Mouse (Mus musculus) forebrain, embryonic 16.5 days (tissue): Measurements from ENCODE around the gene Tas2r102. TPM values are rescaled to one million over a fixed set of nuclear protein-coding genes. Genes with fewer than 3 reads are reported as not detected.

ENCODE experiments used
- ATAC-seq: fragments of 200-750 bp; cut with Nextera tagmentation; 2 replicates; pipeline ENCODE4 v1.8.0; 2017; ENCODE audit warnings: mild to moderate bottlenecking, moderate library complexity
- H3K27ac ChIP-seq: fragments of 300-500 bp; sonication (generic); 2 replicates; pipeline ENCODE4 v1.5.1; 2014; ENCODE audit warnings: low read length, control low read depth
- H3K27me3 ChIP-seq: fragments of 300-500 bp; sonication (generic); replicated peaks from 2 replicates; pipeline ENCODE4 v1.6.1; 2014; ENCODE audit warnings: low read length; ENCODE audit not compliant: control insufficient read depth, insufficient read depth
- H3K36me3 ChIP-seq: fragments of 300-500 bp; sonication (generic); 2 replicates; pipeline ENCODE4 v1.6.1; 2014; ENCODE audit not compliant: control insufficient read depth, insufficient read depth
- H3K4me1 ChIP-seq: fragments of 300-500 bp; sonication (generic); replicated peaks from 2 replicates; pipeline ENCODE4 v1.6.1; 2014; ENCODE audit warnings: low read length; ENCODE audit not compliant: control insufficient read depth, insufficient read depth
- H3K4me2 ChIP-seq: fragments of 300-500 bp; sonication (generic); 2 replicates; pipeline ENCODE4 v1.6.1; 2014; ENCODE audit warnings: mild to moderate bottlenecking, low read length, control low read depth
- H3K4me3 ChIP-seq: fragments of 300-500 bp; sonication (generic); replicated peaks from 2 replicates; pipeline ENCODE4 v1.5.1; 2014; ENCODE audit warnings: mild to moderate bottlenecking, low read length, control low read depth
- H3K9ac ChIP-seq: fragments of 300-500 bp; sonication (generic); replicated peaks from 2 replicates; pipeline ENCODE4 v1.6.1; 2014; ENCODE audit warnings: low read depth, low read length, control low read depth
- H3K9me3 ChIP-seq: fragments of 300-500 bp; sonication (generic); 2 replicates; pipeline ENCODE4 v1.6.1; 2016; ENCODE audit warnings: low read length; ENCODE audit not compliant: control insufficient read depth
- WGBS: fragments of 180-500 bp; shearing (Covaris S2); extraction: QIAGEN DNeasy Blood & Tissue Kit; methylation state at CpG from one replicate; pipeline ENCODE4 v1.1.7; 2014; 5-methylcytosine and 5-hydroxymethylcytosine counted together
- polyA plus RNA-seq: library from polyadenylated mRNA; unstranded; fragments of >200 nt; fragmentation: Nextera tagmentation; extraction: Ambion mirVana; gene quantifications from 2 replicates; pipeline ENCODE4 v1.2.1, GENCODE M21; 2015

Gene Tas2r102
- polyA plus RNA-seq = not detected in 2 replicates

DNA sequence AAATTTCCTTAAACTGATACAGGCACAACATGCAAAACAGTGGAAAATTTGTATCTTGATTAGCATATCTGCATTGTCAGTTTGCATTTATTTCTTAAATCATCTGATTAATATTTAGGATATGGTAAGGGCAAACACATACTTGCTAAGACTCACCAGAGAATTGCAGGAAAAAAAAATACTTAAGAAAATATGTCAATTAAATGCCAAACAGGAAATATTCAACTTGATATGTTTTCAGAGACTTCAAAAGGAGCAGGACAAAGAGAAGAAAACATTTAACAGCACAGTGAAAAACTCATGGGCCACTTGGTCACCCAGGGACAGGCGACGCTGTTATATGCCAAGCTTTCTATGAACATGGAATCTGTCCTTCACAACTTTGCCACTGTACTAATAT lies at the start of gene Tas2r102:
Gene Tas2r102 (plus strand): TSS at position 301 of the 400 bp plus-strand sequence.
- no peak for ATAC-seq
- no peak within 1 kb of the TSS for H3K4me2 ChIP-seq
- 97% methylated on average over 2 of the region's 2 CpGs for WGBS
- H3K9me3 ChIP-seq = no peaks in the 10 kb centered on the region
- H3K4me1 ChIP-seq = no peaks in the 10 kb centered on the region
- no peak within 1 kb of the TSS for H3K27ac ChIP-seq
- no peaks in the 10 kb centered on the region for H3K36me3 ChIP-seq
- H3K27me3 ChIP-seq = no peaks in the 10 kb centered on the region
- H3K9ac ChIP-seq = no peak within 1 kb of the TSS
- H3K4me3 ChIP-seq = no peak within 1 kb of the TSS

- 78% methylated on average over 2 of the region's 2 CpGs for WGBS
- Histone ChIP-seq H3K4me1 (no peaks in the 10 kb centered on the region), H3K9ac (no peak within 1 kb of the TSS)
Measured at GRCm38 (mm10) chr6:132737935-132738334, 24.0 kb upstream of the Tas2r102 start, which contains the start of gene Tas2r115. Gene Tas2r115 (minus strand): TSS chr6:132738035.

DNA sequence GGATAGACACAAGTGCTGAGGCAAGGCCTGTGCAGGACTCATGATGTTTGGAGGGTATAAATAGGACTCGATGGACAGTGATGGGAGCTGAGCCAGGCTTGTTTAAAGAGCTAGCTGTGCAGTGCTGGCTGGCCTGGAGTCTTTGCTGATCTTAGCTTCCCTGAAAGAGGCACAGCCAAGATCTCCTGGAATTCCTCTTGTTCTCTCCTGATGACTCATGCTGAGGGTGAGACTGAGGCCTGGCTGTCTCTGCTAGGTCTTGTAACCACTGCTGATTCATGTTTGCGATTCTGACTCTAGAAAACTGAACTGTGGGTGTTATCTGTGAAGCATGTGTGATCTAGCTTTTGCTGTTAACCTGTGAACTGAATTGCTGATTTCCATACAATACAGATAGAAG lies 11.7 kb upstream of the Tas2r102 start:
- Histone ChIP-seq H3K9me3 (no peaks in the 10 kb centered on the region), H3K36me3 (no peaks in the 10 kb centered on the region), H3K27me3 (no peaks in the 10 kb centered on the region), H3K4me3 (no peak overlapping the region), H3K4me1 (no peaks in the 10 kb centered on the region), H3K27ac (no peak overlapping the region), H3K9ac (no peak overlapping the region), H3K4me2 (no peak overlapping the region)
- ATAC-seq = no peak
- 88% methylated on average over 2 of the region's 2 CpGs for WGBS

More at GRCm38 (mm10) chr6:132737935-132738334, 24.0 kb upstream of the Tas2r102 start, which contains the start of gene Tas2r115:
- Histone ChIP-seq H3K4me2 (no peak within 1 kb of the TSS), H3K27me3 (no peaks in the 10 kb centered on the region), H3K36me3 (no peaks in the 10 kb centered on the region), H3K4me3 (no peak within 1 kb of the TSS), H3K27ac (no peak within 1 kb of the TSS), H3K9me3 (no peaks in the 10 kb centered on the region)
- no peak for ATAC-seq

- H3K9ac ChIP-seq = no peak within 1 kb of the TSS
- ATAC-seq = no peak
- no peaks in the 10 kb centered on the region for H3K36me3 ChIP-seq
- no peaks in the 10 kb centered on the region for H3K4me1 ChIP-seq
- WGBS = 76% methylated on average over 1 of the region's 1 CpGs
- no peak within 1 kb of the TSS for H3K4me3 ChIP-seq
- no peaks in the 10 kb centered on the region for H3K9me3 ChIP-seq
- H3K27ac ChIP-seq = no peak within 1 kb of the TSS
- H3K27me3 ChIP-seq = no peaks in the 10 kb centered on the region
- no peak within 1 kb of the TSS for H3K4me2 ChIP-seq
Measured at GRCm38 (mm10) chr6:132754430-132754829, 7.5 kb upstream of the Tas2r102 start, which contains the start of gene Tas2r124. Gene Tas2r124 (plus strand): TSS chr6:132754730.

- H3K36me3 ChIP-seq = no peaks in the 10 kb centered on the region
- no peak for ATAC-seq
- H3K4me3 ChIP-seq = no peak within 1 kb of the TSS
- no peaks in the 10 kb centered on the region for H3K27me3 ChIP-seq
- H3K4me1 ChIP-seq = no peaks in the 10 kb centered on the region
- H3K9me3 ChIP-seq = no peaks in the 10 kb centered on the region
- no peak within 1 kb of the TSS for H3K4me2 ChIP-seq
- H3K9ac ChIP-seq = no peak within 1 kb of the TSS
- H3K27ac ChIP-seq = no peak within 1 kb of the TSS
Measured at GRCm38 (mm10) chr6:132778062-132778461, 16.1 kb downstream of the Tas2r102 start, which contains the start of gene Tas2r136. Gene Tas2r136 (minus strand): TSS chr6:132778162.

GRCm38 (mm10) chr6:132795393-132795792 lies 33.5 kb downstream of the Tas2r102 start:
- 63% methylated on average over 1 of the region's 1 CpGs for WGBS
- H3K9ac ChIP-seq = no peak overlapping the region
- peaks cover 2% of the 10 kb centered on the region; the same call in 1 of the 2 replicates for H3K9me3 ChIP-seq
- H3K4me2 ChIP-seq = no peak overlapping the region
- H3K4me1 ChIP-seq = no peaks in the 10 kb centered on the region
- H3K27ac ChIP-seq = no peak overlapping the region
- no peaks in the 10 kb centered on the region for H3K27me3 ChIP-seq
- no peaks in the 10 kb centered on the region for H3K36me3 ChIP-seq
- no peak overlapping the region for H3K4me3 ChIP-seq
- ATAC-seq = no peak

DNA sequence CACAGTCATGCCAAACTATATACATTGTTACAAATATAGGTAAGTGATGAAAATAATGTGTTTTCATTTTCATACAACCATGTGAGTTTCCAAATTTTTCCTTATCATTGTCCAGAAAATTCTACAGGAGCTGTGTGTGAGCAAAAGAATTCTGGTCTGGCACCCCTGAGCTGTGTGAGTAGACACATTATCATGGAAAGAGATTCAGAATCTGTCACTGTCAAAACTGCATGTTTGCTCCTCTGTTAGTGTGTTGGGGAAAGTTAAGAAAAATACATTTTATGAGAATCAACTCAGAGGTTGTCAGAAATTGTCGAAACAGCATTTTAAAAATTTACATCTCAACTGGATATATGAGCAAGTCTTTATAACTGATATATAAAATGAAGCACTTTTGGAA lies 40.6 kb downstream of the Tas2r102 start, which contains the start of gene Tas2r117:
Gene Tas2r117 (plus strand): TSS at position 301 of the 400 bp plus-strand sequence.
- no peak for ATAC-seq
- H3K4me2 ChIP-seq = no peak within 1 kb of the TSS
- H3K9ac ChIP-seq = no peak within 1 kb of the TSS
- no peaks in the 10 kb centered on the region for H3K36me3 ChIP-seq
- WGBS = 79% methylated on average over 1 of the region's 1 CpGs
- H3K9me3 ChIP-seq = no peaks in the 10 kb centered on the region
- H3K4me3 ChIP-seq = no peak within 1 kb of the TSS
- H3K27ac ChIP-seq = no peak within 1 kb of the TSS
- H3K27me3 ChIP-seq = no peaks in the 10 kb centered on the region
- no peaks in the 10 kb centered on the region for H3K4me1 ChIP-seq

Other genes with a start within 250 kb of the Tas2r102 start
- gene Prh1, start 192.3 kb upstream of the Tas2r102 start, polyA plus RNA-seq = not detected in 2 replicates
- gene Prp2, start 166.2 kb upstream of the Tas2r102 start, polyA plus RNA-seq = not detected in 2 replicates
- not detected in 2 replicates for gene A630073D07Rik, start 110.6 kb upstream of the Tas2r102 start, polyA plus RNA-seq
- gene Tas2r120, start 105.2 kb upstream of the Tas2r102 start, polyA plus RNA-seq = not detected in 2 replicates
- not detected in 2 replicates for gene Tas2r121, start 61.1 kb upstream of the Tas2r102 start, polyA plus RNA-seq
- gene Tas2r122, start 50.2 kb upstream of the Tas2r102 start, polyA plus RNA-seq = not detected in 2 replicates
- gene Tas2r115, start 24.1 kb upstream of the Tas2r102 start, polyA plus RNA-seq = not detected in 2 replicates
- gene Tas2r124, start 7.4 kb upstream of the Tas2r102 start, polyA plus RNA-seq = not detected in 2 replicates
- not detected in 2 replicates for gene Tas2r136, start 16.0 kb downstream of the Tas2r102 start, polyA plus RNA-seq
- gene Tas2r117, start 40.7 kb downstream of the Tas2r102 start, polyA plus RNA-seq = not detected in 2 replicates
- not detected in 2 replicates for gene Tas2r123, start 85.0 kb downstream of the Tas2r102 start, polyA plus RNA-seq
- gene Tas2r116, start 93.3 kb downstream of the Tas2r102 start, polyA plus RNA-seq = not detected in 2 replicates
- not detected in 2 replicates for gene Tas2r110, start 105.9 kb downstream of the Tas2r102 start, polyA plus RNA-seq
- not detected in 2 replicates for gene Tas2r113, start 130.9 kb downstream of the Tas2r102 start, polyA plus RNA-seq
- not detected in 2 replicates for gene Tas2r125, start 147.5 kb downstream of the Tas2r102 start, polyA plus RNA-seq
- not detected in 2 replicates for gene Tas2r129, start 189.0 kb downstream of the Tas2r102 start, polyA plus RNA-seq
- gene Tas2r131, start 195.8 kb downstream of the Tas2r102 start, polyA plus RNA-seq = not detected in 2 replicates
- gene Tas2r109, start 218.8 kb downstream of the Tas2r102 start, polyA plus RNA-seq = not detected in 2 replicates